8 mouse cellular contexts compared by ENCODE assay signal in the genomic region with DNA sequence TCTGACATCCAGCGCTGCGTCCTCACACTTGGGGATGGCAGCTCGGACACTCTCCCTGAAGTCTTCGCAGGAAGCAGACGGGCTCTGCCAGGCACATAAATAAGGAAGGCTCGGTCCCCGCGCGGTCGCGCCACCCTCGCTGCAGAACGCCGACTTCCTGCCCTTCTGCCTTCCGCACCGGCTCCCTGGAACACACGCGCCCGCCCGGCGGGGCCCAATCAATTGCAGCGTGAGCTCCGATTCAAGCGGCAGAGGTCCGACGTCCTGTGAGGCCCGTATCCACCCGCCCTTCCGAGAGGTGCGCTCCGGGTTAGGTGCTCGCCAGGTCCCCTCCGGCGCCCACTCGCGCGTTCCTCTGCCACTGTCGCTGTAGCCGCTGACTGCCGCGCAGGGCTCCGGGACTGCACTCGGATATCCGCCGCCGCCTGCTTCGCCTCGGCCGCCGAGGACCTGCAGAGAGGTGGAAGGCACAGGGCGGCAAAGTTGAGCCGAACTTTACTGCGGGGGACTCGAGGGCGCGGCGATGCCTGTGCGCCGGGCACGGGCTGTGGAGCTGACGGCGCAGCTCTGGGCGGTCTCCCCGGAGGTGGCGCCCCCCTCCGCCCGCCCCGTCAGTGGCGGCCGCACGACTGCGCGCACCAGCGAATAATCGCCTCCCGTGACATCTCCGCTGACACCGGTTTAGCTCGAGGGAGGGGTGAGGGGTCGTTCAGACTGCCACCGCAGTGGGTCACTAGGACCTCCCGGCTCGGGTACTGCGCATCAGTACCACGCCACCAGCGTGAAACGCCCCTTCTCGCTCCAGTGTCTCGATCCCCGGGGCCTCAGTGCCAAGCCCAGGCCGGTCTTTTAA. TPM values are rescaled to one million over a fixed set of nuclear protein-coding genes. Genes with fewer than 3 reads are reported as not detected.
DNase-seq lines count a peak whose midpoint lies in the region; ATAC-seq and TF ChIP-seq lines count a peak whose summit lies in the region.

No protein-coding gene starts in this region.

- WGBS in kidney, adult 2 months = under 1% methylated on average over 91 of the region's 91 CpGs
- under 1% methylated on average over 78 of the region's 91 CpGs for WGBS in forebrain, embryonic 16.5 days
- under 1% methylated on average over 90 of the region's 91 CpGs for WGBS in lung, embryonic 14.5 days
- WGBS in neural tube, embryonic 15.5 days = under 1% methylated on average over 83 of the region's 91 CpGs

- no peaks in the 10 kb centered on the region for H3K36me3 ChIP-seq in kidney, adult 2 months (ENCODE audit: control insufficient read depth, insufficient read depth, low read length)
- H3K36me3 ChIP-seq in forebrain, embryonic 16.5 days (ENCODE audit: control insufficient read depth, insufficient read depth) = no peaks in the 10 kb centered on the region
- no peaks in the 10 kb centered on the region for H3K36me3 ChIP-seq in lung, embryonic 14.5 days (ENCODE audit: insufficient read depth)
- no peaks in the 10 kb centered on the region for H3K36me3 ChIP-seq in neural tube, embryonic 15.5 days

- H3K9me3 ChIP-seq in forebrain, embryonic 16.5 days (ENCODE audit: control insufficient read depth, low read length) = no peaks in the 10 kb centered on the region
- H3K9me3 ChIP-seq in lung, embryonic 14.5 days (ENCODE audit: low read depth, low read length) = no peaks in the 10 kb centered on the region
- no peaks in the 10 kb centered on the region for H3K9me3 ChIP-seq in neural tube, embryonic 15.5 days (replicated peaks)

- no peak for TF ChIP-seq POLR2A in kidney, adult 2 months (IDR thresholded peaks at IDR 0.05; ENCODE audit: low read depth, low read length)

- no peak overlapping the region for H3K27ac ChIP-seq in kidney, adult 2 months (ENCODE audit: insufficient read depth, low read depth, low read length)
- H3K27ac ChIP-seq in forebrain, embryonic 16.5 days (ENCODE audit: low read length) = no peak overlapping the region
- peak overlapping the region; percentile 36; the same call in 1 of the 2 replicates for H3K27ac ChIP-seq in lung, embryonic 14.5 days (ENCODE audit: low read depth)
- no peak overlapping the region for H3K27ac ChIP-seq in neural tube, embryonic 15.5 days (replicated peaks)

- no peak for TF ChIP-seq CTCF in kidney, adult 2 months (conservative IDR thresholded peaks at IDR 0.05; ENCODE audit: insufficient read depth, insufficient read length, low read depth, low read length)
- no peak for TF ChIP-seq CTCF in lung, embryonic 14.5 days (IDR thresholded peaks at IDR 0.05; ENCODE audit: low read depth)

- H3K4me2 ChIP-seq in forebrain, embryonic 16.5 days (ENCODE audit: low read length) = peak overlapping the region; percentile 99
- peak overlapping the region; percentile 99 for H3K4me2 ChIP-seq in lung, embryonic 14.5 days
- peak overlapping the region; percentile 100 for H3K4me2 ChIP-seq in neural tube, embryonic 15.5 days

- H3K9ac ChIP-seq in forebrain, embryonic 16.5 days (replicated peaks; ENCODE audit: low read depth, low read length) = peak overlapping the region; percentile 60
- H3K9ac ChIP-seq in lung, embryonic 14.5 days = peak overlapping the region; percentile 57
- peak overlapping the region; percentile 58 for H3K9ac ChIP-seq in neural tube, embryonic 15.5 days (replicated peaks)

- H3K4me3 ChIP-seq in kidney, adult 2 months (ENCODE audit: insufficient read depth, low read depth, low read length) = peak overlapping the region; percentile 75
- peak overlapping the region; percentile 75 for H3K4me3 ChIP-seq in forebrain, embryonic 16.5 days (replicated peaks; ENCODE audit: low read length)
- H3K4me3 ChIP-seq in lung, embryonic 14.5 days (ENCODE audit: low read depth, low read length) = peak overlapping the region; percentile 60
- peak overlapping the region; percentile 76 for H3K4me3 ChIP-seq in neural tube, embryonic 15.5 days (replicated peaks)

- 0 out of 2 replicates have a peak, but pooled peaks cover 3% of the 10 kb centered on the region for H3K4me1 ChIP-seq in kidney, adult 2 months (ENCODE audit: control insufficient read depth, insufficient read depth, low read length)
- H3K4me1 ChIP-seq in forebrain, embryonic 16.5 days (replicated peaks; ENCODE audit: control insufficient read depth, insufficient read depth, low read length) = peaks cover 17% of the 10 kb centered on the region
- H3K4me1 ChIP-seq in lung, embryonic 14.5 days (ENCODE audit: insufficient read depth) = no peaks in the 10 kb centered on the region
- peaks cover 25% of the 10 kb centered on the region for H3K4me1 ChIP-seq in neural tube, embryonic 15.5 days

- H3K27me3 ChIP-seq in kidney, adult 2 months (replicated peaks; ENCODE audit: control insufficient read depth, insufficient read depth, low read length) = no peaks in the 10 kb centered on the region
- H3K27me3 ChIP-seq in forebrain, embryonic 16.5 days (replicated peaks; ENCODE audit: control insufficient read depth, insufficient read depth, low read length) = peaks cover 61% of the 10 kb centered on the region
- peaks cover 50% of the 10 kb centered on the region for H3K27me3 ChIP-seq in lung, embryonic 14.5 days (ENCODE audit: insufficient read depth, low read length)
- peaks cover 65% of the 10 kb centered on the region for H3K27me3 ChIP-seq in neural tube, embryonic 15.5 days (replicated peaks)

- no peak for ATAC-seq in forebrain, embryonic 16.5 days
- ATAC-seq in lung, embryonic 14.5 days (ENCODE audit: insufficient read depth) = no peak
- no peak for ATAC-seq in neural tube, embryonic 15.5 days (ENCODE audit: low FRiP score)

- peak; percentile 42 for DNase-seq in kidney, adult 2 months
- no peak for DNase-seq in kidney, adult 11 months
- DNase-seq in adrenal gland, postnatal 36 days = peak; percentile 57 to 71
- DNase-seq in induced T-regulatory cell, adult 2 months (ENCODE audit: low read depth) = peak; percentile 85
- peak; percentile 54 for DNase-seq in lung, embryonic 14.5 days
- DNase-seq in thymus, postnatal 25 days = peak; percentile 86

RNA-seq across cellular contexts. Expression of a gene that starts 1.3 kb away (rescaled TPM):
- polyA plus RNA-seq in kidney, adult 2 months (2012; rRNA removed) = 2.6 and 4.9 TPM in 2 replicates
- total RNA-seq in adrenal gland, postnatal 36 days (2021) = 1 to 10 TPM in 1 of 2 experiments, under 1 TPM in 1; 0.89 to 4.2 TPM
- 0.20 and 0.48 TPM in 2 replicates for polyA plus RNA-seq in forebrain, embryonic 16.5 days (2015; fragmentation: Nextera tagmentation; extraction: Ambion mirVana)
- 4.5 and 4.9 TPM in 2 replicates for polyA plus RNA-seq in lung, embryonic 14.5 days (2014; fragmentation: Nextera tagmentation; extraction: Ambion mirVana)
- polyA plus RNA-seq in neural tube, embryonic 15.5 days (2015; fragmentation: Nextera tagmentation; extraction: Ambion mirVana) = 0.92 and 3.1 TPM in 2 replicates

RNA-seq across cellular contexts. Expression of a gene that starts 11.9 kb away (rescaled TPM):
- 5.7 and 6.0 TPM in 2 replicates for polyA plus RNA-seq in kidney, adult 2 months (2012; rRNA removed)
- total RNA-seq in adrenal gland, postnatal 36 days (2021) = 1 to 10 TPM; 3.5 to 5.3 TPM
- polyA plus RNA-seq in forebrain, embryonic 16.5 days (2015; fragmentation: Nextera tagmentation; extraction: Ambion mirVana) = 19.6 and 20.6 TPM in 2 replicates
- 2.5 and 3.9 TPM in 2 replicates for polyA plus RNA-seq in lung, embryonic 14.5 days (2014; fragmentation: Nextera tagmentation; extraction: Ambion mirVana)
- polyA plus RNA-seq in neural tube, embryonic 15.5 days (2015; fragmentation: Nextera tagmentation; extraction: Ambion mirVana) = 26.1 and 32.6 TPM in 2 replicates
